Mouse (Mus musculus): ENCODE results near the gene Ncf2.

Gene Ncf2

DNA sequence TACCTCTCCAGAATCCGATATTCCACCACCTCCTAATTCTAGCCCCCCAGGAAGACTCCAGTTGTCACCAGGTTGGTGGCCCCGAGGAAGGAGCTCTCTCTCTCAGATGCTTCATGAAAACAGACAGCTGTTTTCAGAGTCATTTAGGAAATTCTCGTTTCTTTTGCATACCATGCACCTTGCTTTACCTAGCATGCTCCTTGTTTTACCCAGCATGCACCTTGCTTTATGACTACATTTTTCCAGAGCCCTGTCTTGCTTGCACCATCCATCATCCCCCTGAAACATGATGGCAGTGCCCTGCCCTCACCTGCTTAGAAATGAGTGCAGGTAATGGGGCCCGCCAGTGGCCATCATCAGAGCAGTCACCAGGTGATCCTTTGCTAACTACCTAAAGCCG is 31.6 kb downstream of the Ncf2 start:
- no peak for DNase-seq

DNA sequence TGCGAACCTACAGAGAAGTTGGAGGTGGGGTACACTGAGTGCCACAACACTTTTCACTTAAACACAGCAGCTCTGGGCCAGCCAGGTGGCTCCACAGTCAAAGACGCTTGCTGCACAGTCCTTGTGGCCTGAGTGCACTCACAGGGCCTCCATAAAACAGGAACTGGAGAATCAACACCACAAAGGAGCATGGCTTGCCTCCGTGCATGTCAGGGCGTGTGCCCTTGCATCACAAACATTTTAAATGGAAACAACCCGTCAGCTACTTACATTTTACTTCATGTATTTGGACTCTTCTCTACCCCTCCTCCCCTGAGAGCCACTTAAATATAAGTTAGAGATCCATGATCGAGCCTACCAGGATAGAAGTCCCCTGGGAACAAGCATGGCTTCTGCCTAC is 32.3 kb downstream of the Ncf2 start:
- DNase-seq, result no peak

DNA sequence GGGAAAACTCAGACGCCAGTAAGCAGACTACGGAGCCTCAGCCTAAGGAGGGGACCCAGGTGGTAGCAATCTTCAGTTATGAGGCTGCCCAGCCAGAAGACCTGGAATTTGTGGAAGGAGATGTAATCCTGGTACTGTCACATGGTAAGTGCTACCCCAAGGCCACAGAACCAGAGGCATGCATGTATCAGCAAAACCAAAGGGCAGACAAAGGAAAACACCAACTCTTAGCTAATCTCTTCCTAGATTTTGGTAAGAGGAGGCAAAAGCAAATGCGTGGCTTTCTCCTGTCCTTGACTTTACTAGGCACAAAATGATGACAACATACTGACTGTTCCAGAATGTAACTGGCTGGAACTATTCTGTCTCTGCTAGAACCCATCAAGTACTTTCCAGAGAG is 35.1 kb downstream of the Ncf2 start:
- DNase-seq, result no peak

DNA sequence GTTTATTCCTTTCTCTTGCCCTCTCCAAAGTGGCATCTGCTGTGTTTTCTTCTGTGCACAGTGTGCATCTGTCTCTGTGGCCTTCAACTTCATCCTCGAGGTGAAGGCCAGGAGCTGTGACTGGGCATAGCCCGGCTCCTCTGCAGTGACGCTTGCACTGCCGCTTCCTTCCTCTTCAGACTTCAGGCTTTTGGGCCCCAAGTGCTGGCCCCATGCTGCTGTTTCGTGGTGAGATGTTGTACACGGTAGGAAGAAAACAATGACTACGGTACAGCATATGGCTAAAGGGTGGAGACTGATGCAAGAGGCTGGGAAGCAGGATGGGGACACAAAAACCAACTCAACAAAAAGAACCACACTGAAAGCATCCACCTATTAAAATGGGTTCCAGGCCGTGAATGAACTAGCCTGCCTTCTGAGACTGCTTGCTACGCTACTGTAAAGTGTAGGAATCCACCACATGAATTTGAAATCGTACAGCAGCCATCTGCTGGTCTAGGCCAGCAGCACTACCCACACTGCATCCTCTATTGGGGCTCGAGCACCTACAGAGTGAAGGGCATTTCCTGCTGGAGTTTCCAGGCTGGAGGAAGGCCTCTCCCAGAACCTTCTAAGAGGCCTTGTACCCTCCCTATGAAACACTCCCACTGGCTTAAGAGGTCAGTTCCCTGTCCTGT is 38.2 kb downstream of the Ncf2 start:
- DNase-seq, result no peak

DNA sequence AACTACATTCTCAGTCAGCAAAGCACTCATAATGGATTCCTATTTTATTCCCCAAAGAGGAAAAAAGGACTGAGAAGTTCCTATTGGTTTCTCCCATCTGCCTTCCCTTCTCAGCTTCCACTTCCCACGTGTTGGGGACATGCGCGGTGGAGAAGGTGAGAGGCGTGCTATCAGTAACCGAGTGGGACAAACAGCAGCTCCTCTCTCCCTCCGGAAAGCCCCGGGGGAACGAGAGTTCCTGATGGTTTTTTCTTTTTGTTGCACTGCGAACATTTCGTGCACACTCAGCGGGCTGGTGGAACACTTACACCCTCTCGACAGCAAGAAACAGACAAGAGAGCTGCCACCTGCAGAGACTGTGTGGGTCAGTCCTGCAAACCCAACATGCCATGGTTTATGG is 38.8 kb downstream of the Ncf2 start:
- DNase-seq, result no peak

DNA sequence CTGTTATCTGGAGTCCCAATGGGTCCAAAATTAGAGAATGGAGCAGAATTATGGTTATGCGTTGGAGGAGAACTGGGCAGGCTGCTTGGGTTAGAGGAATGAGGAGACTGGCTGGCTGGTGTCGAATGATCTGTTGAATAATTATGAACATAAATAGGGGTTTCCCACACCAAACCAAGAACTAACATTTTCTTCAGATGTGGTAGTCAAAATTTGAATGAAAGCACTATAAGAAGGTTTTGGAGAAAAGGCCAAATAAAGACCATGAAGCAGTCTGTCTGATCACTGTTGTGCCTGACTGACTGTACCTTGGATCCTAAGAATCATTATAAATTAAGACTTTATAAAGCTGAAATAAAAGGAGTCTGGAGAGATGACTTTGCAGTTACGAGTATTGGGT is 40.3 kb downstream of the Ncf2 start:
- DNase-seq, result no peak

DNA sequence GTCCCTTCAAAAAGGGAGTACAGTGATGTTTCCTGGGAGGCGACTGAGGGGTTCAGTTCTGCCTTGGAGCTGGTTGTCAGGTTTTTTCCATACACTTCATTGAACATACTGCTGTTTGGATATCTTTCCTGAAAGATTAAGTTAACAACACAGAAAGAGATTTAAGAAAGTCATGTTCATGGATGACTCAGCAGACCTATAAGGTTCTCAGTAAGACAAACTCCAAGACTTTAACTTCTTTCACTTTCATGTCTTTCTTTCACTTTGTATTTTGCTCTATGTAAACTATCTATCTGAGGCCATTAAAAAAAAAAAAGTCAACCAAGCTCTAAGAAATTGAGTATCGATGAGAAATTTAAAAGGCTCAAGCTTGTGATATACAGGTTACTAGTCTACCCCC is 41.1 kb downstream of the Ncf2 start:
- DNase-seq, result no peak

DNA sequence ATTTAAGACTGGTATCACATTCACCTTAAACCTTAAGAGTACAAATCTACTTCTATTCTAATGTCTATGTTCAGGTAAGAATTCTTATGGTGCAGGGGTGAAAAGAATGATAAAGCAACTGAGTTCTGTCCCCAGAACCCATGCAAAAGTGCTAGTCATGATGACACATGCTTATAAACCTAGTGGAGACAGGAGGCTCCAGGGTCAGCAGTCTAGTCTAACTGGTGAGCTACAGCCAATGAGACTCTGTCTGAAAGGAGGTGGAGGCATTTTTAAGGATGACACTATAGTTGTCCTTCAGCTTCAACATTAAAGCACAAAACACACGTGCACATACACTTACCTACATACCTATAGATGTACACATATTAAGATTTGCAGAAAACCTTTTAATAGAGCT is 44.6 kb downstream of the Ncf2 start:
- DNase-seq, result no peak

DNA sequence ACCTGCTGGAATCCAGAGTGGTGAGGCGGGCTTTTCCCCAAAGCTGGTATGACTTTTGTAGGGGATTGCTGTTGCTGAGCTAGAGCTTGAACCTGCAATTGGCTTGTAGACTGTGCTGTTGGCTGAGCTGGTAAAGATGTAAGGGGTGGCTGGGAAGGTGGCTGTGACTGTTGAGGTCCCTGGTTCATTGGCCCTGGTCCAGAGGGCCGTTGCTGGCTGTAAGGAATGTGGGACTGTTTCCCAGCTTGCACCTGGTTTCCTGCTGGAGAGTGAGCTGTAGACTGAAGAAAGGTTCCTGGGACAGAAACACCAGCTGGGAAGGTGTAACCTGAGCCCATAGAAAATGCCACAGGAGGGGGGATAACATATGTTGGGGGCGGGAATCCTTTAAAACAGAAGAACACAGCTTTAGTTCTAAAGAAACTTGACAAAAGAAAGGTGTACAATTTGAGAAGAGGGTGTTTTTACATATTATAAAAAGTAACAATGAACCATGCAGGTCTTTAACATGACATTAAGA is 45.3 kb downstream of the Ncf2 start:
- no peak for DNase-seq

DNA sequence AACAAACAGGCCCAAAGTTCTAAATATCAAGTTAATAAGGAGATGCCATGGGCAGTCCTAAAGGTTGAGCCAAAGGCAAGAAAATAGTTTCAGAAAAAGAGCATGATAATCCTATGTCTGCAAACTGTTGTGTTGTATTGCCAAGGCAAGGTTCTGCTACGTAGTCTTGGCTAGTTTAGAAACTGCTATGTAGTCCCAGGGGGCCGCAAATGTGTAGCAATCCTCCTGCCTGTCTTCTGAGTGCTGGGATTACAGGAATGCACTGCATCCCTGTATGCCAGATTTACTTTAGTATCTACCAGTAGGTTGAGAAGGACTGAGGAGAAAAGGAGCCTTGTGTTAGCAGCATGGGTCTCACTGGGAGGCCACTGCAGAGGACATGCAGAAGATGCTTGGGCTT is 46.9 kb downstream of the Ncf2 start:
- no peak for DNase-seq

DNA sequence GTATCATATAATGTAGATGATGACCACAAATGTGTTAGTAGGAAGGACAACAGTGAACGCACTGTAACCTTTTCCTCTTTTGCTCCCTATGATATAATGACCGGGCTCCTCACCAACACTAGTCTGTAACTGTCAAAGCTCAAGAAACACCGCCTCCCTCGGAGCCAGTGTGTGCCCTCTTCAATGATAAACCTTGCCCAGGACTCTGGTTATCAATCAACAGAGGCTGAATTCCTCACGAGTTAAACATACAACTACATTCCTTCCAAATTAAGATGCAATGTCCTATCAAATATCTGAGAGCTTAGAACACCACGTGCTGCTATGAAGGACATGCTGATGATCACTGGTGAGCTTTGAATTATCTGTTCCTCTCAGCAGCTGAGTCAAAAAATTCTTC is 69.9 kb downstream of the Ncf2 start:
- peak; percentile 92 for DNase-seq

DNA sequence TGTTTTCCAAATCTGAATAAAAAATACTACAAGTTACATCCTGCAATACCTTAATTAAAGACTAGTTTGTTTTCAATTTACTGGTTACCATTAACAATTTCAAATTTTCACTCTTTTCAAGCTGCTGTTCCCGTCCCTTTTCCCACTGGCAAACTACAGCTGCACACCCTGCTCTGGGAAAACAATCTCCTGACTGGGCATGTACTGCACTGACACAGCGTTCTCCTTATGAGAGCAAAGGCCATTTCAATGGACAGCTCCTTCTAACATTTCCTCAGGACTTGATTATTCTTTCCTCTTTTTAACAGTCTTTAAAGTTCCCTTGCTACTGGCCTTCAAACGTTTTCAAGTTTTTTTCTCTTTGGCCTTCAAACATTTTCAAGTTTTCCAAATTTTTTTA is 71.0 kb downstream of the Ncf2 start:
- peak; percentile 75 for DNase-seq

Data from kidney, adult 9 months (tissue).